Mouse (Mus musculus) liver, embryonic 14.5 days (tissue): ENCODE measurements around the gene Pmis2. TPM values are rescaled to one million over a fixed set of nuclear protein-coding genes. Genes with fewer than 3 reads are reported as not detected.

Source experiments
- ATAC-seq: fragments of 200-750 bp; cut with Nextera tagmentation; 2 replicates; pipeline ENCODE4 v1.8.0; 2017; ENCODE audit warnings: moderate number of reproducible peaks, mild to moderate bottlenecking, moderate library complexity; ENCODE audit not compliant: insufficient read depth
- DNase-seq, 3 experiments: peaks; one replicate each; pipeline ENCODE4 v3.0.0-alpha.2; 2012 to 2013; ENCODE audit warnings: low read depth in 3 of 3, low spot score in 3 of 3
- H3K27ac ChIP-seq: fragments of 300-500 bp; sonication (generic); 2 replicates; pipeline ENCODE4 v1.5.1; 2014; ENCODE audit warnings: moderate library complexity, mild to moderate bottlenecking, control low read depth, inconsistent platforms
- H3K27me3 ChIP-seq: fragments of 300-500 bp; sonication (generic); 2 replicates; pipeline ENCODE4 v1.6.1; 2014; ENCODE audit warnings: mild to moderate bottlenecking, low read length, moderate library complexity; ENCODE audit not compliant: control insufficient read depth, insufficient read depth
- H3K36me3 ChIP-seq: fragments of 300-500 bp; sonication (generic); replicated peaks from 2 replicates; pipeline ENCODE4 v1.6.1; 2014; ENCODE audit warnings: low read depth; ENCODE audit not compliant: control insufficient read depth, insufficient read depth
- H3K4me1 ChIP-seq, 2 experiments: fragments of 200-500 bp in 1 of 2; fragments of 300-500 bp in 1 of 2; sonication (generic) in 1 of 2; replicated peaks; 2 replicates each; pipeline ENCODE4 v1.6.1; 2012 to 2014; ENCODE audit warnings: antibody characterized with exemption in 1 of 2, inconsistent platforms in 1 of 2, low read length in 1 of 2; ENCODE audit not compliant: control insufficient read depth in 2 of 2, insufficient read depth in 2 of 2
- H3K4me2 ChIP-seq: fragments of 300-500 bp; sonication (generic); 2 replicates; pipeline ENCODE4 v1.6.1; 2014; ENCODE audit warnings: low read depth, mild to moderate bottlenecking, control low read depth, moderate library complexity
- H3K4me3 ChIP-seq, 2 experiments: fragments of 200-500 bp in 1 of 2; fragments of 300-500 bp in 1 of 2; sonication (generic) in 1 of 2; 2 replicates each; pipeline ENCODE4 v1.5.1; 2012 to 2014; ENCODE audit warnings: low read depth in 2 of 2, low read length in 2 of 2, mild to moderate bottlenecking in 2 of 2, control low read depth in 1 of 2, inconsistent platforms in 1 of 2, moderate library complexity in 1 of 2; ENCODE audit not compliant: insufficient read depth in 1 of 2
- H3K9ac ChIP-seq: fragments of 300-500 bp; sonication (generic); replicated peaks from 2 replicates; pipeline ENCODE4 v1.6.1; 2014; ENCODE audit warnings: mild to moderate bottlenecking, control low read depth, moderate library complexity
- H3K9me3 ChIP-seq: fragments of 300-500 bp; sonication (generic); 2 replicates; pipeline ENCODE4 v1.6.1; 2016; ENCODE audit warnings: low read length, mixed read lengths; ENCODE audit not compliant: control insufficient read depth
- CTCF ChIP-seq: IDR thresholded peaks from 2 replicates; pipeline ENCODE4 v1.5.1; 2016; ENCODE audit warnings: antibody characterized with exemption, low read depth, control low read depth
- EP300 ChIP-seq: IDR thresholded peaks from 2 replicates; pipeline ENCODE4 v1.6.1; 2016; ENCODE audit warnings: antibody characterized with exemption, low read depth
- WGBS: fragments of 180-500 bp; shearing (Covaris S2); extraction: QIAGEN DNeasy Blood & Tissue Kit; methylation state at CpG from one replicate; pipeline ENCODE4 v1.1.7; 2014; ENCODE audit not compliant: insufficient replicate concordance; 5-methylcytosine and 5-hydroxymethylcytosine counted together
- polyA plus RNA-seq, 2 experiments: library from polyadenylated mRNA; depleted of rRNA in 1 of 2; stranded (reverse) in 1 of 2; unstranded in 1 of 2; fragments of >200 nt; fragmentation: Nextera tagmentation in 1 of 2; extraction: Ambion mirVana in 1 of 2; gene quantifications; 2 replicates each; pipeline versions ENCODE4 v1.2.1 to v1.2.3; 2012 to 2014

The Pmis2 gene
- polyA plus RNA-seq, 2 experiments = not detected

DNA sequence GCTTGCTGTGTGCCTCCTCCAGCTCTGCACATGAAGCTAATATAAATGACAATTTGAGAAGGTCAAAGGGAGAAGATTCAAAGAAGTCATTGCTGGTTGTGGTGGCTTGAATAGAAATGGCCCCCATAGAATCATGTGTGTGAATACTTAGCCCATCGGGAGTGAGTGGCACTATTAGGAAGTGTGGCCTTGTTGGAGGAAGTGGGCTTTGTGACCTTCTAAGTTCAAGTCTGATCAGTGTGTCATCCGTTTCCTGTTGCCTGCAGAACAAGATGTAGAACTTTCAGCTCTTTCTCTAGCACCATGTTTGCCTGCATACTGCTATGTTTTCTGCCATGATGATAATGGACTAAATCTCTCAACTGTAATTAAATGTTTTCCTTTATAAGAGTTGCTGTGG, 12.0 kb upstream of the Pmis2 start:
- ATAC-seq (no peak), DNase-seq (no peak)
- Histone ChIP-seq H3K27ac (no peak overlapping the region), H3K36me3 (no peaks in the 10 kb centered on the region), H3K9ac (no peak overlapping the region), H3K4me3 (no peak overlapping the region), H3K9me3 (no peaks in the 10 kb centered on the region), H3K4me1 (no peaks in the 10 kb centered on the region; a peak in 1 of 4 replicates), H3K27me3 (no peaks in the 10 kb centered on the region), H3K4me2 (no peak overlapping the region)
- no peak for TF ChIP-seq CTCF
- no peak for TF ChIP-seq EP300
- WGBS = 31% methylated on average over 2 of the region's 2 CpGs

DNA sequence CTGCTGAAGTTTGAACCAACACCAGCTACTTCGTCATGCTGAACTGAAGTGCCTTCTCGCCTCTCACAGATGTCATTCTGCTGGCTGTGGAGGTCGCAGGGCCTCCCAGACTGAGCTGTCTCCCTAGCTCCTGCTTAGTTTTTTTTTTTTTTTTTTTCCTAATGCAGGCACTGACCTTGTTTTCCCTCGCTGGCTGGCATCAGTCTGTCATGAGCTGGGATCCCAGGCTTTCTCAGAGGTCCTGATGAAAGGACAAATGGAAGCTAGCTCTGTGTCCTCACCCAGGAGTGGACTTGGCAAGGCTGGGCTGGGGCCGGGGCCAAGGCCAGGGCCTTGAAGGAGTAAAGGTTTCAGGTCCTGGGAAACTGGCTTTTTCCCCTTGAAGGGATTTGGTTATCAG, 10.5 kb upstream of the Pmis2 start:
- no peaks in the 10 kb centered on the region for H3K27me3 ChIP-seq
- H3K4me3 ChIP-seq = no peak overlapping the region
- H3K4me2 ChIP-seq = no peak overlapping the region
- TF ChIP-seq EP300 (no peak), CTCF (no peak)
- no peak overlapping the region for H3K27ac ChIP-seq
- H3K9ac ChIP-seq = no peak overlapping the region
- H3K36me3 ChIP-seq = no peaks in the 10 kb centered on the region
- no peaks in the 10 kb centered on the region; a peak in 1 of 4 replicates for H3K4me1 ChIP-seq
- H3K9me3 ChIP-seq = no peaks in the 10 kb centered on the region
- DNase-seq (no peak), ATAC-seq (no peak)
- 62% methylated on average over 5 of the region's 5 CpGs for WGBS

DNA sequence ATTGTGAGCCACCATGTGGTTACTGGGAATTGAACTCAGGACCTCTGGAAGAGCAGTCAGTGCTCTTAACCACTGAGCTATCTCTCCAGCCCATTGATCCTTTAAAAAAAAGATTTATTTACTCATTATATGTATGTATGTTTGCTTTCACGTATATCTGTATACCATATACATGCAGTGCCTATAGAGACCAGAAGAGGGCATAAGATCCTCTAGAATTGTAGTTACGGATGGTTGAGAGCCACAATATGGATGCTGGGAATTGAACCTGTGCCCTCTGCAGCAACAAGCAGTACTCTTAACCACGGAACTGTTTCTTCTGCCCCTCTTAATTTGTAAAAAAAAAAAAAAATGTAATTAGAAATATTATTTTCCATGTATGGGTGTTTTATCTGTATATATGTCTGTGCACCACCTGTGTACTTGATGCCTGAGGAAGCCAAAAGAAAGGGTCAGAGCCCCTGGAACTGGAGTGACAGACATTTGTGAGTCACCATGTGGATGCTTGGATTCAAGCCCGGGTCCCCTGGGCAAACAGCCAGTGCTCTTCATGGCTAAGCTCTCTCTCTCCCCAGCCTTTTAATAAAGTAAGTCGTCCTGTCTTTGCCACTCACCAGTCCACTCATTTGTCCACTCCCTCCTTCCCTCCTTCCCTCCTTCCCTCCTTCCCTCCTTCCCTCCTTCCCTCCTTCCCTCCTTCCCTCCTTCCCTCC, 7.0 kb upstream of the Pmis2 start:
- no peak overlapping the region for H3K4me3 ChIP-seq
- WGBS = 54% methylated on average over 5 of the region's 5 CpGs
- no peak overlapping the region for H3K9ac ChIP-seq
- TF ChIP-seq EP300 (no peak), CTCF (no peak; the same call in 1 of the 2 replicates)
- H3K4me2 ChIP-seq = no peak overlapping the region
- H3K27ac ChIP-seq = no peak overlapping the region
- no peak for ATAC-seq
- H3K36me3 ChIP-seq = no peaks in the 10 kb centered on the region
- DNase-seq = no peak
- no peaks in the 10 kb centered on the region for H3K4me1 ChIP-seq
- H3K9me3 ChIP-seq = no peaks in the 10 kb centered on the region
- H3K27me3 ChIP-seq = no peaks in the 10 kb centered on the region

DNA sequence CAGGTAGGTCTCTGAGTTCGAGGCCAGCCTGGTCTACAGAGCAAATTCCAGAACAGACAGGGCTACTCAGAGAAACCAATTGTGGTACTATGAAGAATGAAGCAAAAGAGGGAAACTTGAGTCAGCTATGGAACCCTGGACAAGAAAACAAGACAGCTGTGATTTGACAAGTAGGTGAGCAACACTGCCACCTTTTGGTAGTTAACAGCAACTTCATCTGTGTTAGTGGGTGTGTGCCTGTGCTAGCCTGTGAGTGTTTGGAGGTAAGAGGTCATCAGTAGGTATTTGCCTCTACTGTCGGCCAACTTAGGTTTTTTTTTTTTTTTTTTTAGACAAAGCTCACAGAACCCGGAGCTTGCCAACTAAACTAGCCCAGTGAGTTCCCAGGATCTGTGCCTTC, 2.2 kb downstream of the Pmis2 start:
- Histone ChIP-seq H3K27ac (no peak overlapping the region), H3K9ac (no peak overlapping the region), H3K27me3 (no peaks in the 10 kb centered on the region), H3K4me3 (no peak overlapping the region), H3K4me2 (no peak overlapping the region), H3K4me1 (peaks cover 4 to 6% of the 10 kb centered on the region in 2 experiments; a peak in 2 of 4 replicates), H3K36me3 (no peaks in the 10 kb centered on the region), H3K9me3 (no peaks in the 10 kb centered on the region)
- ATAC-seq = no peak
- DNase-seq = peak in 2 of 3 experiments; percentile 38 to 41
- TF ChIP-seq EP300 = no peak
- peak; percentile 73 for TF ChIP-seq CTCF
- WGBS = 23% methylated on average over 3 of the region's 3 CpGs

DNA sequence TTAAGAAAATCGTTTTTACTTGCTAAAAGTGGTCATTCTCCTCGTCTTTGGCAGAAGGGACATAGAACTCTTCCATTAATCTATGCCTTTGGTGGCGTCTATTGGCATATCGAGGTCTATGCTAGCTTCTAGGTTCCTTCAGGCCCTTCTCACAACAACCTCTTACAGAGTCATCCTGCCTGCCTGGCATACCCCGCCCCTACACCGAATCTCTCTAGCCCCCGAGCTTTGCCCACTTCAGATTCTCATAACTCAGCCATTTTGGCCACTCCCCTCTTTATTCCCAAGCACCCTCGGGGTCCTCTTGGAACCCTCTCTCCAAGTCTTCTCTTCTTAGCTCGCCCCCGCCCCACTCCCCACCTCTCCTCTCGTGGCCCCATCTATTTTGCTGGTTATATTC, 6.1 kb downstream of the Pmis2 start:
- Histone ChIP-seq H3K36me3 (peaks cover 13% of the 10 kb centered on the region), H3K4me1 (peaks cover 4 to 6% of the 10 kb centered on the region in 2 experiments; a peak in 2 of 4 replicates), H3K4me2 (peak overlapping the region; percentile 94), H3K27me3 (no peaks in the 10 kb centered on the region), H3K9ac (peak overlapping the region; percentile 84), H3K4me3 (peak overlapping the region; percentile 73 to 92), H3K9me3 (no peaks in the 10 kb centered on the region), H3K27ac (no peak overlapping the region)
- DNase-seq = no peak
- ATAC-seq = 0 out of 2 replicates have a peak, but pooled peaks have one; percentile 22
- TF ChIP-seq CTCF = no peak
- no peak for TF ChIP-seq EP300
- 7% methylated on average over 11 of the region's 11 CpGs for WGBS
